Mouse (Mus musculus): ENCODE measurements around the gene Ncoa6.

- TF ChIP-seq POLR2A (IDR thresholded peaks at IDR 0.05; ENCODE audit: borderline replicate concordance, low read depth, low read length) (no peak), CTCF (IDR thresholded peaks at IDR 0.05; ENCODE audit: low read depth, low read length) (no peak)
Measured at GRCm38 (mm10) chr2:155387052-155387451, 86.6 kb downstream of the Ncoa6 start.

Data from bone marrow macrophage, adult 2 months (primary cell).